Mouse (Mus musculus) liver, embryonic 14.5 days (tissue): ENCODE measurements at regions not wholly inside any gene's neighbourhood (a gene's known extent, or its start where the extent isn't known, plus 50 kb on each side); places are given as distances from the start of the nearest gene placed in this dataset.
A peak's percentile ranks its signal among the peaks of the same experiment; 100 is the strongest.

Experiments
- ATAC-seq: fragments of 200-750 bp; cut with Nextera tagmentation; 2 replicates; pipeline ENCODE4 v1.8.0; 2017; ENCODE audit warnings: moderate number of reproducible peaks, mild to moderate bottlenecking, moderate library complexity; ENCODE audit not compliant: insufficient read depth
- DNase-seq, 3 experiments: peaks; one replicate each; pipeline ENCODE4 v3.0.0-alpha.2; 2012 to 2013; ENCODE audit warnings: low read depth in 3 of 3, low spot score in 3 of 3
- H3K27ac ChIP-seq: fragments of 300-500 bp; sonication (generic); 2 replicates; pipeline ENCODE4 v1.5.1; 2014; ENCODE audit warnings: moderate library complexity, mild to moderate bottlenecking, control low read depth, inconsistent platforms
- H3K27me3 ChIP-seq: fragments of 300-500 bp; sonication (generic); 2 replicates; pipeline ENCODE4 v1.6.1; 2014; ENCODE audit warnings: mild to moderate bottlenecking, low read length, moderate library complexity; ENCODE audit not compliant: control insufficient read depth, insufficient read depth
- H3K36me3 ChIP-seq: fragments of 300-500 bp; sonication (generic); replicated peaks from 2 replicates; pipeline ENCODE4 v1.6.1; 2014; ENCODE audit warnings: low read depth; ENCODE audit not compliant: control insufficient read depth, insufficient read depth
- H3K4me1 ChIP-seq, 2 experiments: fragments of 200-500 bp in 1 of 2; fragments of 300-500 bp in 1 of 2; sonication (generic) in 1 of 2; replicated peaks; 2 replicates each; pipeline ENCODE4 v1.6.1; 2012 to 2014; ENCODE audit warnings: antibody characterized with exemption in 1 of 2, inconsistent platforms in 1 of 2, low read length in 1 of 2; ENCODE audit not compliant: control insufficient read depth in 2 of 2, insufficient read depth in 2 of 2
- H3K4me2 ChIP-seq: fragments of 300-500 bp; sonication (generic); 2 replicates; pipeline ENCODE4 v1.6.1; 2014; ENCODE audit warnings: low read depth, mild to moderate bottlenecking, control low read depth, moderate library complexity
- H3K4me3 ChIP-seq, 2 experiments: fragments of 200-500 bp in 1 of 2; fragments of 300-500 bp in 1 of 2; sonication (generic) in 1 of 2; 2 replicates each; pipeline ENCODE4 v1.5.1; 2012 to 2014; ENCODE audit warnings: low read depth in 2 of 2, low read length in 2 of 2, mild to moderate bottlenecking in 2 of 2, control low read depth in 1 of 2, inconsistent platforms in 1 of 2, moderate library complexity in 1 of 2; ENCODE audit not compliant: insufficient read depth in 1 of 2
- H3K9ac ChIP-seq: fragments of 300-500 bp; sonication (generic); replicated peaks from 2 replicates; pipeline ENCODE4 v1.6.1; 2014; ENCODE audit warnings: mild to moderate bottlenecking, control low read depth, moderate library complexity
- H3K9me3 ChIP-seq: fragments of 300-500 bp; sonication (generic); 2 replicates; pipeline ENCODE4 v1.6.1; 2016; ENCODE audit warnings: low read length, mixed read lengths; ENCODE audit not compliant: control insufficient read depth
- CTCF ChIP-seq: IDR thresholded peaks from 2 replicates; pipeline ENCODE4 v1.5.1; 2016; ENCODE audit warnings: antibody characterized with exemption, low read depth, control low read depth
- EP300 ChIP-seq: IDR thresholded peaks from 2 replicates; pipeline ENCODE4 v1.6.1; 2016; ENCODE audit warnings: antibody characterized with exemption, low read depth
- WGBS: fragments of 180-500 bp; shearing (Covaris S2); extraction: QIAGEN DNeasy Blood & Tissue Kit; methylation state at CpG from one replicate; pipeline ENCODE4 v1.1.7; 2014; ENCODE audit not compliant: insufficient replicate concordance; 5-methylcytosine and 5-hydroxymethylcytosine counted together

DNA sequence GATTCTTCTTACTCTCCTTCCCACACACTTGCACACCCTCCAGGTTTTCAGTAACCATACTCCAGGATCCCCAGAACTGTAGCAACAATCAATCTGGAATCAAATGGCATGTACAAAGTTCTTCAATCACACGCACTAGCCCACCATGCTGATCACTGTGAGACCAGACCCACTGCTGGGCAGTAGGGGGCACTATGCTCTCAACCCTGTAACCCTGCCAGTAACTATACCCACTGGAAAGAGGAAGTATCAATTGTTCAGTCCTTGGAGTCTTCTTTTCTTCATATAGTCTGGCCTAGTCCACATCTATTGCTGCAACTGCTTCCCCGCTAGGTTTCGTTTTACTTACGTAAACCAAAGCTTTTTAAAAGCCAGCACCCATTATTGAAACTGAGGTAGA lies 197.8 kb upstream of the Thbs1 start:
- H3K27ac ChIP-seq: no peak overlapping the region
- no peak overlapping the region for H3K4me2 ChIP-seq
- no peak overlapping the region for H3K4me3 ChIP-seq
- no peak overlapping the region for H3K9ac ChIP-seq
- H3K36me3 ChIP-seq: no peaks in the 10 kb centered on the region
- ATAC-seq: no peak
- H3K4me1 ChIP-seq: no peaks in the 10 kb centered on the region
- WGBS: 54% methylated on average over 4 of the region's 4 CpGs
- no peaks in the 10 kb centered on the region for H3K9me3 ChIP-seq
- DNase-seq: peak in 1 of 3 experiments; percentile 4
- TF ChIP-seq CTCF: peak; percentile 56
- TF ChIP-seq EP300: no peak
- no peaks in the 10 kb centered on the region for H3K27me3 ChIP-seq

DNA sequence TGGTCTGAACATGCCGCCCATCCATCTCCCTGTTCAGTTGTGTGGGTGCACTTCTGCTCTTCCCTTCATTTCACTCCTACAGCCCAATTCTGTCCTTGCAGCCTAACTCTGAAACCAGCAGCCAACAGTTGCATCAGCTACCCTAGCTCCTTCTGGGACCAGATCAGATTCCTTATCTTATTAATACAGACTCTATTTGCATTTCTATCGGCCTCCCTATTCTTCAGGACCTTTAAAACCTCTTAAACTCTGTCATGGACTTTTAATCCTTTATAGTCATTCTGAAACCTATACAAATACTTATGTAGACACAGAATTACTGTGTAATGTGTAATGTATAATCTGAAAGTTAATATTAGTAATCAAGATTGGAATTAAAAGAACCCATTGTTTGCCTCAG lies 195.9 kb upstream of the Thbs1 start:
- Histone ChIP-seq H3K27ac (no peak overlapping the region), H3K9ac (no peak overlapping the region), H3K4me2 (no peak overlapping the region), H3K27me3 (no peaks in the 10 kb centered on the region), H3K4me3 (no peak overlapping the region), H3K9me3 (no peaks in the 10 kb centered on the region), H3K4me1 (no peaks in the 10 kb centered on the region), H3K36me3 (no peaks in the 10 kb centered on the region)
- TF ChIP-seq EP300 (no peak), CTCF (no peak)
- 52% methylated on average over 2 of the region's 2 CpGs for WGBS
- no peak for DNase-seq
- no peak for ATAC-seq

DNA sequence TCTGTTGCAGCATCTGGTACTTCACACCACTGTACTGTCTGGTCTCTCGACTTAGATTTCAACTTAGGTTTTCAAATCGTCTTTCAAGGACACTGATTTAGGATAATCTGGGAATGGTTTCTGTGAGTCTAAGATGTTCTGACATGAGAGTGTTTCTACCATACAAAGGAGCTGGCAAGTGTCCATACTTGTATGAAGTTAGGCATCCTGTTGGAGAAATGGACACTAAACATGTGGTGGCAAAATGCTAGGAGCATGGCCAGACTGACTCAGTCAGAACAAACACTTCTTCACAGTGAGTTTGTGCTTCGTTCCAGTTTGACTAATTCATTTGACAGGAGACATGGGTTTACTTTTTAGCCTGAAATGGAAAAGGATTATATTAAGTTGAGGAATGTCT lies 194.5 kb upstream of the Thbs1 start:
- no peak overlapping the region for H3K4me2 ChIP-seq
- H3K36me3 ChIP-seq: no peaks in the 10 kb centered on the region
- H3K9me3 ChIP-seq: no peaks in the 10 kb centered on the region
- H3K4me3 ChIP-seq: no peak overlapping the region
- DNase-seq: no peak
- no peak overlapping the region for H3K27ac ChIP-seq
- TF ChIP-seq CTCF: no peak
- no peak for TF ChIP-seq EP300
- WGBS: 46% methylated on average over 3 of the region's 3 CpGs
- H3K4me1 ChIP-seq: no peaks in the 10 kb centered on the region
- no peak overlapping the region for H3K9ac ChIP-seq
- H3K27me3 ChIP-seq: no peaks in the 10 kb centered on the region
- ATAC-seq: no peak

DNA sequence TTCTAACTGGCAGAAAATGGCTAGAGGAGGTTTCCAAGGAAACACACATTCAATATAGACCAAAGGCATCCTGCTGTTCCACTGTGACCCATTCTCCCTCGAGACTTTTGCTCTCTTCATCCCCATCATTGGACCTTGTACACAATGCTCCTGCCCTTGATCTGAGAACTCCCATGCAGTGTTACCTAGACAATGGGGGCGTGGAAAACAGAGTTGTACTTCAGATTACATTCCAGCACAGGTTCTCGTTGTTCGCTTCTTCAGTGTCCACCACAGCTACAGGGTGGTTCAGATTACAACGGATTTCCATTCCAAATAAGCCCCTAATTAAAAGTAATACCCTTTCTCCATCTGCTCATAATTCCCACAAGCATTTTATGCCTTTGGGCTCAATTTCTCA lies 186.8 kb upstream of the Thbs1 start:
- Histone ChIP-seq H3K36me3 (no peaks in the 10 kb centered on the region), H3K9ac (no peak overlapping the region), H3K4me1 (no peaks in the 10 kb centered on the region), H3K4me3 (no peak overlapping the region), H3K4me2 (no peak overlapping the region), H3K27ac (no peak overlapping the region), H3K9me3 (no peaks in the 10 kb centered on the region), H3K27me3 (no peaks in the 10 kb centered on the region)
- WGBS: 59% methylated on average over 5 of the region's 5 CpGs
- TF ChIP-seq EP300 (no peak), CTCF (no peak)
- ATAC-seq (no peak), DNase-seq (no peak)

DNA sequence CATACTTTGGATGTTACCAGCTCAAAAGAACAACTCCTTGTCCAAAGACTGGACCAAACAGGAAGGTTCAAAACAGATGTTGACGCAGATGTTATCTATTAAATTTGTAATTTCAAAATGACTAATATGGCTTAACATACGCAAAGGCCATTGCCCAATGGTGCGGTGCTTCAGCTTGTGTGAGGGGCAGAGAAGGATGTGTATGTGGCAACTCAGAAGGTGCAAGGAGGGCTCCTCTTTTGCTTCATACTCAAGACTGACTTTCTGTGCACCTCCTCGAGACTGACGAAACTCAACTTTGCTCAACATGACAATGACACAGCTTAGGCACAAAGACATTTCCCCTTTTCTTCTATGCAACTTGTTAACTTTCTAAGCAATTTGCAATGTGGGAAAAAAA lies 186.3 kb upstream of the Thbs1 start:
- no peak overlapping the region for H3K27ac ChIP-seq
- H3K9ac ChIP-seq: no peak overlapping the region
- H3K4me3 ChIP-seq: no peak overlapping the region
- H3K27me3 ChIP-seq: no peaks in the 10 kb centered on the region
- H3K4me2 ChIP-seq: no peak overlapping the region
- WGBS: 77% methylated on average over 5 of the region's 5 CpGs
- no peaks in the 10 kb centered on the region for H3K36me3 ChIP-seq
- H3K4me1 ChIP-seq: no peaks in the 10 kb centered on the region
- TF ChIP-seq CTCF: no peak
- TF ChIP-seq EP300: no peak
- ATAC-seq: no peak
- no peaks in the 10 kb centered on the region for H3K9me3 ChIP-seq
- peak in 1 of 3 experiments; percentile 32 for DNase-seq
